Mouse (Mus musculus) CH12.LX (cell line): ENCODE results near the gene Fam50b. TPM values are rescaled to one million over a fixed set of nuclear protein-coding genes. Genes with fewer than 3 reads are reported as not detected.
A peak's percentile ranks its signal among the peaks of the same experiment; 100 is the strongest.

Source experiments
- DNase-seq: peaks from one replicate; pipeline ENCODE4 v3.0.0-alpha.2; 2013; ENCODE audit errors: extremely low read depth
- H3K27ac ChIP-seq: 2 replicates; pipeline ENCODE4 v1.5.1; 2012; ENCODE audit warnings: low read depth, mild to moderate bottlenecking, control low read depth, moderate library complexity; ENCODE audit not compliant: insufficient read depth
- H3K27me3 ChIP-seq: replicated peaks from 2 replicates; pipeline ENCODE3; 2012; ENCODE audit warnings: inconsistent platforms
- H3K36me3 ChIP-seq, 2 experiments: replicated peaks in 1 of 2; 2 replicates each; pipeline versions ENCODE3 to v1.6.1; 2012; ENCODE audit warnings: inconsistent platforms in 1 of 2, low read length in 1 of 2, mild to moderate bottlenecking in 1 of 2, mixed read lengths in 1 of 2, moderate library complexity in 1 of 2; ENCODE audit not compliant: control insufficient read depth in 1 of 2, insufficient read depth in 1 of 2
- H3K4me1 ChIP-seq, 2 experiments: 2 replicates each; pipeline ENCODE4 v1.6.1; 2012; ENCODE audit warnings: inconsistent platforms in 1 of 2, moderate library complexity in 1 of 2; ENCODE audit not compliant: insufficient read depth in 2 of 2, control insufficient read depth in 1 of 2
- H3K4me2 ChIP-seq: 2 replicates; pipeline ENCODE4 v1.6.1; 2012; ENCODE audit warnings: low read depth, mild to moderate bottlenecking, control low read depth; ENCODE audit not compliant: poor library complexity, insufficient read depth, severe bottlenecking
- H3K4me3 ChIP-seq, 3 experiments: fragments of 150-350 bp in 1 of 3; sonication (generic) in 1 of 3; replicated peaks in 1 of 3; 2 replicates each; pipeline versions ENCODE3 to v1.5.1; 2011 to 2012; ENCODE audit warnings: low read depth in 2 of 3, low read length in 2 of 3, mild to moderate bottlenecking in 2 of 3, moderate library complexity in 2 of 3, control low read depth in 1 of 3, improper control_type of control experiment in 1 of 3, inconsistent platforms in 1 of 3, mixed read lengths in 1 of 3; ENCODE audit not compliant: poor library complexity in 1 of 3
- H3K79me2 ChIP-seq: replicated peaks from 2 replicates; pipeline ENCODE4 v1.6.1; 2012; ENCODE audit warnings: mild to moderate bottlenecking, moderate library complexity; ENCODE audit not compliant: control insufficient read depth, poor library complexity, insufficient read depth, severe bottlenecking; ENCODE audit errors: extremely low read depth
- H3K9ac ChIP-seq: 2 replicates; pipeline ENCODE4 v1.6.1; 2012; ENCODE audit warnings: low read depth, mild to moderate bottlenecking, control low read depth, moderate library complexity; ENCODE audit not compliant: insufficient read depth
- H3K9me3 ChIP-seq: replicated peaks from 2 replicates; pipeline ENCODE3; 2012; ENCODE audit warnings: low read length, inconsistent platforms, mixed read lengths
- CTCF ChIP-seq, 2 experiments: IDR thresholded peaks in 1 of 2; conservative IDR thresholded peaks in 1 of 2; 2 replicates each; pipeline ENCODE4 v1.5.1; 2011 to 2012; ENCODE audit warnings: low read depth in 2 of 2, low read length in 2 of 2, improper control_type of control experiment in 1 of 2, inconsistent platforms in 1 of 2, mild to moderate bottlenecking in 1 of 2, moderate library complexity in 1 of 2
- GABPA ChIP-seq: IDR thresholded peaks from 2 replicates; pipeline ENCODE4 v1.6.1; 2012; ENCODE audit warnings: low read depth, low read length, improper control_type of control experiment, inconsistent platforms; ENCODE audit not compliant: insufficient replicate concordance
- MYC ChIP-seq: IDR thresholded peaks from 2 replicates; pipeline ENCODE4 v1.6.1; 2011; ENCODE audit warnings: low read depth, mild to moderate bottlenecking, improper control_type of control experiment, low read length
- NRF1 ChIP-seq: IDR thresholded peaks from 2 replicates; pipeline ENCODE4 v1.6.1; 2014; ENCODE audit warnings: low read depth, mild to moderate bottlenecking, inconsistent platforms, low read length, improper control_type of control experiment, moderate library complexity
- POLR2AphosphoS2 ChIP-seq: IDR thresholded peaks from 2 replicates; pipeline ENCODE4 v1.6.1; 2011; ENCODE audit warnings: low read depth, low read length, improper control_type of control experiment
- SMC3 ChIP-seq: IDR thresholded peaks from 2 replicates; pipeline ENCODE4 v1.6.1; 2011; ENCODE audit warnings: low read depth, low read length, improper control_type of control experiment
- dilution Hi-C: fragments of 300-500 bp; cut with MboI; formaldehyde crosslinking; loops from 2 replicates; pipeline ENCODE4 v1.14.3; 2020; ENCODE audit warnings: low sequenced_read_pairs; ENCODE audit not compliant: extremely low pct_unique_long_range_greater_than_20kb, extremely low pct_ligation_motif_present
- in situ Hi-C: fragments of 300-500 bp; cut with MboI; formaldehyde crosslinking; loops from 3 replicates; pipeline ENCODE4 v1.14.3; 2019; ENCODE audit warnings: low sequenced_read_pairs, low pct_ligation_motif_present, low pct_unique_long_range_greater_than_20kb, mixed read lengths
- polyA plus RNA-seq: library from polyadenylated mRNA; unstranded; fragments of >175 nt; gene quantifications from 2 replicates; pipeline ENCODE4 v1.2.1, GENCODE M21; 2012; ENCODE audit warnings: low read depth; ENCODE audit not compliant: insufficient read length
- total RNA-seq, 2 experiments: library from RNA; depleted of rRNA; stranded (reverse); fragments of 300-350 nt in 1 of 2; fragments of >200 nt in 1 of 2; gene quantifications; 2 replicates each; pipeline ENCODE4 v1.2.3; 2012 to 2014

Fam50b gene
- total and polyA plus RNA-seq, 3 experiments: 0.08 to 0.24 TPM; not detected in 1

DNA sequence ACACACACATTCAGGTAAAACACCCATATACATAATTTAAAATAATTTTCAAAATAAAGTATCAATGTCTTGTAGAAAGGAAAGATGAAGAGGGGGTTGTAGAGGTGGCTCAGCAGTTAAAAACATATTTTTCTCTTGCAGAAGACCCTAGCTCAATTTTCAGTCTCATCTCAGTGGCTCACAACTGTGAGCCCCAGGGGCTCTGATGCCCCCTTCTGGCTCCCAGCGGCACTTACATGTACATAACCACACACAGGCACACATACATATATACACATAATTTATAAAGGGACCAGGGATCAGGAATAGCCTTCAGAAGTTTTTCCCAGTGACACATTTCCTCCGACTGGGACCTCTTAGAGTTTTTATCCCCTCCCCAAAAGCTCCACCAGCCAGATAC, 7.6 kb upstream of the Fam50b start:
- H3K36me3 ChIP-seq: no peaks in the 10 kb centered on the region
- H3K27ac ChIP-seq: no peak overlapping the region
- H3K4me2 ChIP-seq: no peak overlapping the region
- TF ChIP-seq CTCF (conservative IDR thresholded peaks at IDR 0.05 in 1 of 2, IDR thresholded peaks at IDR 0.05 in 1 of 2; ENCODE audit: low read depth in 2 of 2, low read length in 2 of 2) (0 out of 4 replicates have a peak, but pooled peaks of 1 of the 2 experiments have one; percentile 13), POLR2AphosphoS2 (no peak), GABPA (no peak), SMC3 (peak; percentile 15; the same call in 1 of the 2 replicates)
- no peak overlapping the region for H3K9ac ChIP-seq
- no peaks in the 10 kb centered on the region for H3K4me1 ChIP-seq
- H3K4me3 ChIP-seq: no peak overlapping the region
- in situ Hi-C loops (no loop called here), dilution Hi-C loops (no loop called here)
- no peaks in the 10 kb centered on the region for H3K79me2 ChIP-seq
- no peaks in the 10 kb centered on the region for H3K27me3 ChIP-seq
- H3K9me3 ChIP-seq: no peaks in the 10 kb centered on the region
- no peak for DNase-seq

GRCm38 (mm10) chr13:34731551-34731950, 3.1 kb upstream of the Fam50b start:
- Histone ChIP-seq H3K79me2 (no peaks in the 10 kb centered on the region), H3K4me3 (no peak overlapping the region), H3K36me3 (no peaks in the 10 kb centered on the region), H3K9me3 (no peaks in the 10 kb centered on the region), H3K27me3 (no peaks in the 10 kb centered on the region), H3K9ac (no peak overlapping the region), H3K4me1 (peaks cover 0 to 4% of the 10 kb centered on the region in 2 experiments; a peak in 2 of 4 replicates), H3K4me2 (no peak overlapping the region), H3K27ac (no peak overlapping the region)
- in situ Hi-C loops (no loop called here), dilution Hi-C loops (no loop called here)
- DNase-seq: no peak
- no peak for TF ChIP-seq MYC

- H3K36me3 ChIP-seq: no peaks in the 10 kb centered on the region
- peaks cover 0 to 15% of the 10 kb centered on the region in 2 experiments; a peak in 3 of 4 replicates for H3K4me1 ChIP-seq
- H3K27me3 ChIP-seq: no peaks in the 10 kb centered on the region
- in situ Hi-C loops: no loop called here
- H3K9ac ChIP-seq: no peak overlapping the region
- H3K9me3 ChIP-seq: no peaks in the 10 kb centered on the region
- no peak for DNase-seq
- H3K27ac ChIP-seq: no peak overlapping the region
- no peak for TF ChIP-seq NRF1
- no peak overlapping the region for H3K4me3 ChIP-seq
- H3K4me2 ChIP-seq: no peak overlapping the region
- dilution Hi-C loops: no loop called here
- H3K79me2 ChIP-seq: no peaks in the 10 kb centered on the region
Measured at GRCm38 (mm10) chr13:34733780-34734179, 870 bp upstream of the Fam50b start.
